Mouse (Mus musculus): ENCODE measurements at regions not wholly inside any gene's neighbourhood (a gene's known extent, or its start where the extent isn't known, plus 50 kb on each side); places are given as distances from the start of the nearest gene placed in this dataset.
A peak's percentile ranks its signal among the peaks of the same experiment; 100 is the strongest.

DNA sequence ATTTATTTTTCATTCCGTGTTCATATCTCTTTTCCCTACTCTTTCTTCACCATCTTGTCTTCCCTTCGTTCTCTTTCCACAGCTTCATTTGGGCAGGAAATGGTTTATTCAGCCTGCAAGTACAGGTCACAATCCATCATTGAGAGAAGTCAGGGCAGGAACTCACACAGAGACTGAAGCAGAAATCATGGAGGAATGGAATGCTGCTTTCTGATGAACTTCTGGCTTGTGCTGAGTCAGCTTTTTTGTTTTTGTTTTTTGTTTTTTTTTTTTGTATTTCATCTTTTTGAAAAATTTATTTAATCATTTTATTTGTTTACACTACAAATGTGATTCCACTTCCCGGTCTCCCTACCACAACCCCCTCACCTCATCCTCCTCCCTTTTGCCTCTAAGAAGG lies 51.2 kb upstream of the Suclg2 start:
- DNase-seq, result no peak

DNA sequence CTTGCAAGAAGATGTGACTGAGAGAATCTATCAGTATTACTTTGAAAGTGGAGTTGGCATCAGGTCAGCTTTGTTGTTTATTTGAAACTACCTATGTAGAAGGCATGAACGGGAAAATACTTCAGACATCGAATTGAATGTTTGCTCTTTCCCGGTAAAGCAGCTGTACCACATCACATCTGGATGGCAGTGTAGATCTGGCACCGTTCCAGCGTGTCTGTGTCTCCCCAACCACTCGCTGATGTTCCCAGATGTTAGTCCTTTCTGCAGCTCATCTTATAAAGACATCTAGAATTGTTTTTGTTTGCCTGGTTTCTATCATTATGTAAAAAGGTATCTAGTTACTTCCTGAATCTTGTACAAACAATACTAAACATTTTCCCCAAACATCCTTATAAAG lies 83.1 kb upstream of the Suclg2 start:
- no peak for DNase-seq

DNA sequence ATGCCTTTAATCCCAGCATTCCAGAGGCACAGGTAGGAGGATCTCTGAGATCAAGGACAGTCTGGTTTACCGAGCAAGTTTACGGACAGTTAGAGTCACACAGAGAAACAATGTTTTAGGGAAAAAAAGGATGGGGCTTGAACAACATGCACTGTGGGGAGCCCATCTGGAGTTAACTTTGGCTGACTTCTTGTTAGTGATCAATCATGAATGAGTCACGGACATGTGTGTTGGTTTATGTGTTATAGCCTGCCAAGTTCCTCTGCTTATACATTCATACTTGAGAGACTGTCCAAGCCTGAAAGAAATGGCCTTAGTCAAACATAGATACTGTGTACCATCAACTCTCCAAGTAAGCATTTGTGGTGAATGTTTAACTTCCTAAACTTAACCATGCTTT lies 122.9 kb upstream of the Suclg2 start:
- DNase-seq, result no peak

GRCm38 (mm10) chr6:95846536-95846935 lies 127.9 kb upstream of the Suclg2 start:
- DNase-seq, result peak; percentile 8

DNA sequence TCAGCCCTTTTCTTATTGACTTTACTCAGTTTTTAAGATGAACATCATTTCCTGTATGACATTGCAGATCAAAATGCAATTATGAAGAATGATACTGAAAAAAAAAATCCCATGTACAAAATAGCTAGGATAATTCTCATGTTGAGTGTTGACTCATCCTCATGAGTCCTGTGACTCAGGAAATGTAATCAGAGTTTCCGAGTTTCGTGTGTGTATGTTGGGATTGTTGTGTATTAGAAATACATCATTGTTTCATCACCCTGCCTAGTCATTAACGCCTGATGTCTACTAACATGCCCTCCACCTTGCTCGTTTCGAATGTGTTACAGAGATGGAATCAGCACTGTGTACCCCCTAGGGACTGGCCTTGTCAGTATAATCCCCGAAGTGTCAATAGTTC lies 156.9 kb upstream of the Suclg2 start:
- DNase-seq, result no peak

DNA sequence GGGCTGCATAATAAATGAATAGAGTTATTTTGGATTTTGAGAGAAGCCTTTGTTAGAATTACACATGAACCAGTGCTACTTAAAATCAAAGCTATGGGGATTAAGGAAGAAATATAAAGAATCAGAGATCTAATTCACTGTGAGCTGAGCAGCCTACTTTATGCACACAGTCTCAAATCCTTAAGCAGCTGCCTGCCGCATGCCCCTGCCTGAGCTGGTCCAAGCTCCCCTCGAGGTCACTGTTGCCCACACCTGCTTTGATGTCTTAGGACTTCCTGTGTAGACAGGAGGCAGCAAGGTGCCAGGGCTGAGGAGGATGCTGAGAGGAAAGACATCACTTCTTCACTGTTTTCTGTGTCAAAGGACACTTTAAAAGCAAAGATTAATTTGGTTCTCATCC lies 157.7 kb upstream of the Suclg2 start:
- DNase-seq, result no peak

GRCm38 (mm10) chr6:95886645-95887044 lies 168.0 kb upstream of the Suclg2 start:
- no peak for DNase-seq

- DNase-seq, result no peak
These were observed 184.0 kb upstream of the Suclg2 start for GRCm38 (mm10) chr6:95902551-95902950.

DNA sequence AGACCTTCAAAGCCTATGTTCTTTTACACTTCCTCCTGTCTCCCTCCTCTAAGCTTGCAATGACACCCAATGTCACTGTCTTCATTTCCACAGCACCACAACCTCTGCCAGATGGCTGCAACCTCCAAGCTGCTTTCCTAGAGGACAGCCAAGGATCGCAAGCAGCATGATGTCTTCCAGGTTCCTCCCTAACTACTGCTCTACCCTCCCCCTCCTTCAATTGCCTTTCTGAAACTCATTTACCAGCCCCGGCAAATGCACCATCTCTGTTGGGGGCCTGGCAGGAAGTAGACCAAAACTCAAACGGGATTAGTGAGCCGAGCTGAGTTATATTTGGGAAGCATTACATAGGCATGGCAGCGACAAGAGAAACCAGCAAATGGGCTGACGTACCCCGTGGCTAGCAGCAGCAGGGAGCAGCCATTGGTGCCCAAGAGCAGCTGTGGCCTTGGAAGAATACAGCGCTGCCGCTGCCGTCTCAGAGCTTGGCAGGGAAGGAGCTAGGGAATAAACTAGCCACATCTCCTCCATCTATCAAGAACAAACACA lies 185.6 kb upstream of the Suclg2 start:
- no peak for DNase-seq

DNA sequence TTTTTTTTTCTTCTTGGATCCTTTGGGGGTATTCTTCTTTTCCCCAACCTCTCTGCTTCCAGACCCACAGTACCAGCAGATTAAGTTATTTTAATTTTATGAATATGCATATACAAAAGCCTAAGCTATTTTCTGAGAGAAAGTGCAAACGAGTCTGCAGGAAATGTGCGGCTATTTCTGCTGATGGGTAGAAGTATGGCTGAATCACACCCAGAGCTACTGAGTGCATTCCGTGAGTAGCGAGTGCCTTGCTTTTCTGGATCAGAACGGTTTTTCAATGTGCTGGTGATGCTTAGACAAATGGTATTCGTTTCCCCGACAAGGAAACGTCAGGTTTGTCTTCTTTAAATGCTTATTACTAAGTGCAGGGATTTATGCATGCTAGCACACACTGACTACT lies 186.5 kb upstream of the Suclg2 start:
- no peak for DNase-seq

- DNase-seq, result no peak
These were observed 191.2 kb upstream of the Fam19a1 start for GRCm38 (mm10) chr6:95921737-95922136.

DNA sequence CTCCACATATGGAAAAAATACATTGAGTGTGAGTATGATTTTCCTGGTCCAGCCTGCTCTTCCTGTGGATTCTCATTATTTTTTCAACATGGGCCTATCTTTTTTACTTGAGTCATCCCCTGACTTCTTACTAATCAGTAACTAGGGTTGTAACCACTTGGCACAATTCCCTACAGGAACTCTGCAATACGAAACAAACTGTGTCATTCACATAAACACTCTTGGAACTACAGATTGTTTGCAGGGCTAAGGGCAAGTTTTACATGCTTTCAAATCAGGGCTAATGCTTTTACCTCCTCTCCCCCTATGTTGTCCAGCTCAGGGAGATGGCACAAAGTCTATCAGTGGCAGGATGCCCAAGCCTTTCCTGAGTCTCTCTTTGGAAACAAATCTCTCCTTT lies 178.4 kb upstream of the Fam19a1 start:
- peak; percentile 69 for DNase-seq

- no peak for DNase-seq
These were observed 176.4 kb upstream of the Fam19a1 start for GRCm38 (mm10) chr6:95936504-95936903.

- DNase-seq, result peak; percentile 6
These were observed 173.9 kb upstream of the Fam19a1 start for GRCm38 (mm10) chr6:95939052-95939451.

DNA sequence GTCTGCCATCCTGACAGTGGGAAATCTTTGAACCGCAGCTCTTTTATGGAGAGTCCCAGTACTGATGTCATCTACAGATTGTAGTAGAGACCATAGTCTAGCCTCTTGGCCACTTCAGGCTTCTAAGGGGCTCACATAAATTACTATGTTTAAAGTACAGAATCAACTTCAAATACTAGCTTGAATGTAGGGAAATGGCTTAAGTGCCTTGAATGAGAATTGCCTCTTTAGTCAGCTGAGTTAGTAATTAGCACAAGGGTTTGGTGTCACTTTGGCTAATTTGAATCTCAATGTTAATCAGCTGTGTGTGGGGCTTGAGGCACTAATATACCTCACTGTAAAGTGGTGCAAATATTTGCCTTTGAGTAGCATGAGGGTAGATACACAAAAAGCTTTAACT lies 152.2 kb upstream of the Fam19a1 start:
- no peak for DNase-seq

GRCm38 (mm10) chr6:95966231-95966630 lies 146.7 kb upstream of the Fam19a1 start:
- no peak for DNase-seq

DNA sequence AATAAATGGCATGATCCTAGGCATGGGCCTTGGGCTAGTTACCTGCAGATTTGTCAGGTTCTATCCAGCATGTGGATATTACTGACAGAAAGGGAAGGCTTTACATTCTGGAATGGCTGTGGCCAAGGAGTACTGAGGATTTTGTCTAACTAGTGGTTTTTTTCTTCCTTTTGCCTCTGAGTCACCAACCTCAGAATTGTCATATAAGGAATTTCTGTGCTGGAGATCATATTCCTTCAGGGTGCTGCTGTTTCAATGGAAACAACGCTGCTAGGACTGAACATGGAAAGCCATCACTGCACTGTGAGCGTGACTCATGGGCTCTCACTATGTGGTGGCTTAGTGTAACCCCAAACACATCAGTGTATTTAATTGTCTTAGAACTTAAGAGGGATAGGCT lies 137.0 kb upstream of the Fam19a1 start:
- no peak for DNase-seq

- no peak for DNase-seq
These were observed 115.9 kb upstream of the Fam19a1 start for GRCm38 (mm10) chr6:95997037-95997436.

DNA sequence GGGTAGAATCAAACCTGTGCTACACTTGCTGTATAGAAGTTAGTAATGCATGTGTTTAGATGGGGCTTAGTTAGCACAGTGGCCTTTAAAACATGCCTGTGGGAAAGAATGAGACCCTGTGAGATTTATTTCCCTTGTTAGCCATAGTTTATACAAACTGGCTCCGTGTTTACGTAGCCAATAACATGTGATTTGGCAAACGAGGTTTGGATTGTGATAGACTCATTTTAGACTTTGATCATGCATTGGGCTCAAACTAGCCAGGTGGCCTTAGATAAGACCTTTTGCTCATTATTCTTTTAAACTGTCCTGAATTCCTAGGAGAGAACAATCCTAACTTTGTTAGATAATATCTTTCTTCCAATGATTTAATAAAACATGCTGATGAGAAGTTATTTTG lies 115.2 kb upstream of the Fam19a1 start:
- DNase-seq, result no peak

DNA sequence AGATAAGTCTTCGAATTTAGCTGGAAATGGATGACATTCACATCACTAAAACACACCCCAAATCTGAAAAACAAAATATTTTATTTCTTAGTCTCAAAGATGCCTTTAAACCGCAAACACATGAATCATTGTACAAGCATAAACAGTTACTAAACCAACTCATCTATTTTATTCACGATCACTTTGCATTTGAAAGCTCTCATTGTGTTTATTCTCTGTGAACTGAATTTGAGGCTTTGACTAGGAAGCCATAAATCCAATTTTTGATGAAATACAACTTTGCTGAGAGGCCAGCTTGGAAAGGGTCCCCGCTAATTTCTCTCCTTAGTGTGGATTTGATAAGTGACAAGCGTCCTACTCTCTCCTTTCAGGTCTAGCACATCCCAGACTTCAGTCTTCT lies 113.5 kb upstream of the Fam19a1 start:
- no peak for DNase-seq

- no peak for DNase-seq
These were observed 112.9 kb upstream of the Fam19a1 start for GRCm38 (mm10) chr6:96000011-96000476.

GRCm38 (mm10) chr6:96011299-96011698 lies 101.7 kb upstream of the Fam19a1 start:
- no peak for DNase-seq

GRCm38 (mm10) chr6:96028022-96028704 lies 84.8 kb upstream of the Fam19a1 start:
- DNase-seq, result peak; percentile 20

DNA sequence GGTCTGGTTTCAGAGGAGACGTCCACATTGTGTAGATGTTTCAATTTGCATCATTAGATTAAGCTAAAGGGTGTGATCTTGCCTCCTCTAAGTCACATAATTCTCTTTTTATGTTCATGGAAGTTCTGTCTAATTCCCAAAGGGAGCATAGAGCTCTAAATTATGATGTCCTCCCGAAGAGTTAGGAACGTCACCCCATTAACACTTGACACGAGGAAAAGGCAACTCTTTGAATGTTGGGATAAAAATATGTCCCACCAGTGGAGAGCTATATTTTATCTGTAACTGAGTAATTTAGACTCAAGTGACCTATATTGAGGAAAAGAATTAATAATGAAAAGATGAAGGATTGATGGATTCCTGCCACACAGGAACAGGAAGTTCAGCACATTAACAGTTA lies 69.2 kb upstream of the Fam19a1 start:
- peak; percentile 44 for DNase-seq

- DNase-seq, result no peak
These were observed 59.5 kb upstream of the Fam19a1 start for GRCm38 (mm10) chr6:96053476-96053875.
